Mouse (Mus musculus): Measurements from ENCODE around the gene Fancb.

Fancb gene

GRCm38 (mm10) chrX:164980193-164980775 is at the start of gene Fancb, which contains the start of gene Mospd2:
Gene Fancb (plus strand): TSS chrX:164980592.
Gene Mospd2 (minus strand): TSS chrX:164980375.
- peak; percentile 92 for DNase-seq (ENCODE audit: low spot score)

GRCm38 (mm10) chrX:164941540-164941939 is 38.9 kb upstream of the Fancb start:
- DNase-seq (ENCODE audit: low spot score), result no peak

- DNase-seq (ENCODE audit: low spot score), result no peak
Observed at GRCm38 (mm10) chrX:164951858-164952576, 28.4 kb upstream of the Fancb start.

- DNase-seq (ENCODE audit: low spot score), result peak; percentile 60
Observed at GRCm38 (mm10) chrX:164952601-164953375, 27.6 kb upstream of the Fancb start.

GRCm38 (mm10) chrX:164965750-164966448 is 14.5 kb upstream of the Fancb start:
- no peak for DNase-seq (ENCODE audit: low spot score)

- DNase-seq (ENCODE audit: low spot score), result no peak
Observed at GRCm38 (mm10) chrX:164971206-164971605, 9.2 kb upstream of the Fancb start.

GRCm38 (mm10) chrX:164978866-164979265 is 1.5 kb upstream of the Fancb start:
- DNase-seq (ENCODE audit: low spot score), result no peak

GRCm38 (mm10) chrX:165003141-165003540 is 22.7 kb downstream of the Fancb start:
- no peak for DNase-seq (ENCODE audit: low spot score)

- DNase-seq (ENCODE audit: low spot score), result no peak
Observed at GRCm38 (mm10) chrX:165004779-165005324, 24.5 kb downstream of the Fancb start, which contains the start of gene Gm17604. Gene Gm17604 (minus strand): TSS chrX:165004829.
